ENCODE assay signal across 24 mouse cellular contexts in genomic region chr13:60061589-60061988, GRCm38 (mm10).
DNase-seq lines count a peak whose midpoint lies in the region; ATAC-seq and TF ChIP-seq lines count a peak whose summit lies in the region.
"Had no signal": no experiment of that assay in that cellular context is flagged by ENCODE, and none has a peak within 500 bp of the region (broad histone marks: within the 10 kb centered on the region; RNA-seq: fewer than 3 reads in every experiment).

No protein-coding gene starts in this region.

- no peak for TF ChIP-seq POLR2A in limb, embryonic 14.5 days (IDR thresholded peaks at IDR 0.05; ENCODE audit: borderline replicate concordance, extremely low read depth, insufficient read depth, insufficient read length)

- TF ChIP-seq EP300 in lung, postnatal 0 days (IDR thresholded peaks at IDR 0.05), result no peak

- peak; percentile 57; the same call in 1 of the 2 replicates for ATAC-seq in embryonic facial prominence, embryonic 14.5 days (ENCODE audit: low read depth)
- ATAC-seq in lung, postnatal 0 days, result 0 out of 2 replicates have a peak, but pooled peaks have one; percentile 19
- peak; percentile 44; the same call in 1 of the 2 replicates for ATAC-seq in limb, embryonic 14.5 days (ENCODE audit: low FRiP score, low read depth)
- ATAC-seq: activated CD4-positive, CD25-positive, alpha-beta regulatory T cell, adult 4 months; forebrain, embryonic 14.5 days; forebrain, postnatal 0 days; intestine, embryonic 15.5 days had no signal

- peaks cover 14% of the 10 kb centered on the region; the same call in 1 of the 2 replicates for H3K4me1 ChIP-seq in embryonic facial prominence, embryonic 14.5 days (ENCODE audit: control insufficient read depth, insufficient read depth, low read length)
- peaks cover 46% of the 10 kb centered on the region for H3K4me1 ChIP-seq in embryonic facial prominence, embryonic 10.5 days
- H3K4me1 ChIP-seq in lung, postnatal 0 days (ENCODE audit: insufficient read depth, low read depth, low read length), result no peaks in the 10 kb centered on the region
- peaks cover 17% of the 10 kb centered on the region for H3K4me1 ChIP-seq in limb, embryonic 14.5 days (ENCODE audit: control insufficient read depth, insufficient read depth, low read length)

- H3K27ac ChIP-seq in embryonic facial prominence, embryonic 14.5 days (replicated peaks; ENCODE audit: low read depth, low read length), result no peak overlapping the region
- no peak overlapping the region for H3K27ac ChIP-seq in embryonic facial prominence, embryonic 10.5 days (replicated peaks)
- no peak overlapping the region for H3K27ac ChIP-seq in lung, postnatal 0 days (ENCODE audit: low read length)
- H3K27ac ChIP-seq in limb, embryonic 14.5 days (replicated peaks; ENCODE audit: low read depth, low read length), result no peak overlapping the region
- H3K27ac ChIP-seq: embryonic facial prominence, embryonic 12.5 days; gastrocnemius, adult 2 months; hindbrain, embryonic 12.5 days; hindbrain, embryonic 15.5 days; intestine, embryonic 15.5 days had no signal

- WGBS in embryonic facial prominence, embryonic 14.5 days, result 63% methylated on average over 6 of the region's 6 CpGs
- WGBS in embryonic facial prominence, embryonic 10.5 days, result 82% methylated on average over 6 of the region's 6 CpGs
- 60% methylated on average over 6 of the region's 6 CpGs for WGBS in lung, postnatal 0 days
- 68% methylated on average over 6 of the region's 6 CpGs for WGBS in limb, embryonic 14.5 days

- H3K4me2 ChIP-seq in embryonic facial prominence, embryonic 14.5 days (ENCODE audit: low read depth, low read length), result no peak overlapping the region
- no peak overlapping the region for H3K4me2 ChIP-seq in lung, postnatal 0 days (replicated peaks; ENCODE audit: low read depth, low read length)
- no peak overlapping the region for H3K4me2 ChIP-seq in limb, embryonic 14.5 days (replicated peaks; ENCODE audit: low read depth, low read length, severe bottlenecking)
- H3K4me2 ChIP-seq: embryonic facial prominence, embryonic 12.5 days; heart, embryonic 11.5 days; hindbrain, embryonic 12.5 days; hindbrain, embryonic 15.5 days; intestine, embryonic 15.5 days had no signal

- no peaks in the 10 kb centered on the region for H3K27me3 ChIP-seq in embryonic facial prominence, embryonic 14.5 days (replicated peaks; ENCODE audit: control insufficient read depth, insufficient read depth, low read length)
- H3K27me3 ChIP-seq in embryonic facial prominence, embryonic 10.5 days (replicated peaks; ENCODE audit: low read depth, poor library complexity, severe bottlenecking), result 0 out of 2 replicates have a peak, but pooled peaks cover 3% of the 10 kb centered on the region
- H3K27me3 ChIP-seq in lung, postnatal 0 days (replicated peaks; ENCODE audit: insufficient read depth, low read length), result no peaks in the 10 kb centered on the region
- H3K27me3 ChIP-seq in limb, embryonic 14.5 days (ENCODE audit: control insufficient read depth, insufficient read depth, low read length), result no peaks in the 10 kb centered on the region
- H3K27me3 ChIP-seq: embryonic facial prominence, embryonic 12.5 days; hindbrain, embryonic 12.5 days; hindbrain, embryonic 15.5 days; intestine, embryonic 15.5 days had no signal

- H3K36me3 ChIP-seq in embryonic facial prominence, embryonic 14.5 days (ENCODE audit: control insufficient read depth, insufficient read depth, low read length), result no peaks in the 10 kb centered on the region
- no peaks in the 10 kb centered on the region for H3K36me3 ChIP-seq in embryonic facial prominence, embryonic 10.5 days (replicated peaks)
- H3K36me3 ChIP-seq in lung, postnatal 0 days (ENCODE audit: insufficient read depth, low read length), result no peaks in the 10 kb centered on the region
- no peaks in the 10 kb centered on the region for H3K36me3 ChIP-seq in limb, embryonic 14.5 days (ENCODE audit: control insufficient read depth, insufficient read depth, low read length)
- H3K36me3 ChIP-seq: embryonic facial prominence, embryonic 12.5 days; hindbrain, embryonic 12.5 days; hindbrain, embryonic 15.5 days; intestine, embryonic 15.5 days had no signal

- no peak overlapping the region for H3K9ac ChIP-seq in embryonic facial prominence, embryonic 14.5 days (ENCODE audit: low read depth, low read length)
- no peak overlapping the region for H3K9ac ChIP-seq in lung, postnatal 0 days (replicated peaks; ENCODE audit: low read depth)
- no peak overlapping the region for H3K9ac ChIP-seq in limb, embryonic 14.5 days (ENCODE audit: low read depth, low read length, severe bottlenecking)
- H3K9ac ChIP-seq: embryonic facial prominence, embryonic 12.5 days; forebrain, postnatal 0 days; hindbrain, embryonic 12.5 days; hindbrain, embryonic 15.5 days; intestine, embryonic 15.5 days had no signal

- TF ChIP-seq CTCF in lung, postnatal 0 days (IDR thresholded peaks at IDR 0.05), result no peak

- no peaks in the 10 kb centered on the region for H3K9me3 ChIP-seq in embryonic facial prominence, embryonic 14.5 days (ENCODE audit: control insufficient read depth, low read length)
- no peaks in the 10 kb centered on the region for H3K9me3 ChIP-seq in embryonic facial prominence, embryonic 10.5 days
- no peaks in the 10 kb centered on the region for H3K9me3 ChIP-seq in lung, postnatal 0 days (ENCODE audit: low read length)
- H3K9me3 ChIP-seq in limb, embryonic 14.5 days (ENCODE audit: control insufficient read depth, low read length), result no peaks in the 10 kb centered on the region
- H3K9me3 ChIP-seq: embryonic facial prominence, embryonic 12.5 days; hindbrain, embryonic 12.5 days; hindbrain, embryonic 15.5 days; intestine, embryonic 15.5 days had no signal

- peak; percentile 33 to 68 for DNase-seq in adrenal gland, adult (ENCODE audit: inconsistent age in 2 of 2, low spot score in 1 of 2)
- DNase-seq in adrenal gland, postnatal 25 days, result no peak
- DNase-seq in embryonic facial prominence, embryonic 14.5 days (ENCODE audit: low spot score), result no peak
- no peak for DNase-seq in embryonic facial prominence, embryonic 10.5 days (ENCODE audit: low spot score)
- peak; percentile 19 for DNase-seq in lung, postnatal 0 days (ENCODE audit: low spot score)
- DNase-seq in lung, postnatal 4 days, result no peak
- DNase-seq in limb, embryonic 14.5 days (ENCODE audit: low spot score), result no peak
- no peak for DNase-seq in cerebellum, postnatal 25 days
- DNase-seq: cerebellum, adult 11-12 months; cerebellum, adult 8-10 months; cerebellum, postnatal 10 days; forebrain, postnatal 0 days; gastrocnemius, adult 2 months; gastrocnemius, postnatal 14 days; heart, adult 11 months; kidney, adult 11 months had no signal

- no peak overlapping the region for H3K4me3 ChIP-seq in embryonic facial prominence, embryonic 14.5 days (ENCODE audit: low read depth, low read length)
- H3K4me3 ChIP-seq in embryonic facial prominence, embryonic 10.5 days, result no peak overlapping the region
- no peak overlapping the region for H3K4me3 ChIP-seq in lung, postnatal 0 days (ENCODE audit: low read depth, low read length)
- H3K4me3 ChIP-seq in limb, embryonic 14.5 days (replicated peaks; ENCODE audit: low read length), result no peak overlapping the region
- H3K4me3 ChIP-seq: embryonic facial prominence, embryonic 12.5 days; erythroblast, embryonic 14.5 days; gastrocnemius, adult 2 months; hindbrain, embryonic 12.5 days; hindbrain, embryonic 15.5 days; intestine, embryonic 15.5 days had no signal

Comparison
In these comparisons a context has a peak if more than half of its experiments do, and no peak if none do; other contexts are left out.
1. DNase-seq: peak in adrenal gland, adult (2 of 2) and lung, postnatal 0 days (single experiment); none in adrenal gland, postnatal 25 days (single experiment), embryonic facial prominence, embryonic 14.5 days (single experiment), embryonic facial prominence, embryonic 10.5 days (single experiment), lung, postnatal 4 days (0 of 2), limb, embryonic 14.5 days (single experiment) and cerebellum, postnatal 25 days (0 of 2).
2. Peak in every context shown above with its lines, with median percentiles within 50 percentile points of each other: ATAC-seq.